35 mouse cellular contexts compared by ENCODE assay signal in genomic region chr17:34800781-34801305, GRCm38 (mm10). TPM values are rescaled to one million over a fixed set of nuclear protein-coding genes. Genes with fewer than 3 reads are reported as not detected.
"Had no signal": no experiment of that assay in that cellular context is flagged by ENCODE, and none has a peak within 500 bp of the region (broad histone marks: within the 10 kb centered on the region; RNA-seq: fewer than 3 reads in every experiment).

No protein-coding gene starts in this region.

RNA-seq across cellular contexts. Expression of gene Cyp21a1, which starts 3.5 kb away (rescaled TPM):
- total RNA-seq: left cerebral cortex, postnatal 10 days; left cerebral cortex, postnatal 14 days; left cerebral cortex, postnatal 25 days; left cerebral cortex, postnatal 36 days; left cerebral cortex, postnatal 4 days; megakaryocyte progenitor cell, adult 5-6 weeks; megakaryocyte, adult 5-6 weeks; megakaryocyte-erythroid progenitor cell, adult 5-6 weeks; midbrain, postnatal 0 days; monocyte, adult 5-6 weeks had no signal
- polyA plus RNA-seq: limb, embryonic 10.5 days; limb, embryonic 11.5 days; limb, embryonic 12.5 days; limb, embryonic 13.5 days; liver, adult 2 months; liver, embryonic 11.5 days; liver, embryonic 12.5 days; liver, embryonic 13.5 days; liver, embryonic 14.5 days; liver, postnatal 0 days; lung, embryonic 14.5 days; lung, embryonic 15.5 days; lung, embryonic 16.5 days; lung, postnatal 0 days; macrophage; midbrain, embryonic 10.5 days; midbrain, embryonic 11.5 days; midbrain, embryonic 12.5 days; midbrain, embryonic 13.5 days; midbrain, embryonic 14.5 days; midbrain, embryonic 15.5 days; midbrain, embryonic 16.5 days; midbrain, postnatal 0 days; myocyte; neural tube, embryonic 11.5 days; neural tube, embryonic 12.5 days had no signal
